Mouse (Mus musculus) T-helper 17 cell (primary cell): ENCODE data around the gene Styxl1.

Experiments
- in situ Hi-C, 2 experiments: fragments of 300-600 bp; cut with MboI, MseI; formaldehyde crosslinking; loops; 1 replicate in 1 of 2; 2 replicates in 1 of 2; pipeline ENCODE4 v1.15.1; 2025; ENCODE audit warnings: high pct_unique_total_duplicates in 2 of 2

The Styxl1 gene

DNA sequence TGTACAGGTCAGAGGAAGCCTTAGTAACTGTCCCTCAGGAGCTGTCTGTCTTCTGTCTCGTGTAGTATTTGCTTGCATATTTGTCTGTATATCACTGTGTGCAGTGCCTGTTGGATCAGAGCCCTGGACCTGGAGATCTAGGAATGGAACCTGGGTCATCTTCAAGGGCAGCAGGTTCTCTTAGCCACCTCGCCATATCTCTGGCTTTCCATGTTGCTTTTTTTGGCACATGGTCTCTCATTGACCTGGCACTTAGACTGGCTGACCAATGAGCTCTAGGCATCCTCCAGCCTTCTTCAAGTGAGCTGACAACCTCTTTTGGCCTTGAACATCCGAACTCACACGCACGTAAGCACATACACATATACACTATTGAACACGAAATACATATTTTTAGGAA is 76.0 kb downstream of the Styxl1 start:
- in situ Hi-C loops = no loop called here

DNA sequence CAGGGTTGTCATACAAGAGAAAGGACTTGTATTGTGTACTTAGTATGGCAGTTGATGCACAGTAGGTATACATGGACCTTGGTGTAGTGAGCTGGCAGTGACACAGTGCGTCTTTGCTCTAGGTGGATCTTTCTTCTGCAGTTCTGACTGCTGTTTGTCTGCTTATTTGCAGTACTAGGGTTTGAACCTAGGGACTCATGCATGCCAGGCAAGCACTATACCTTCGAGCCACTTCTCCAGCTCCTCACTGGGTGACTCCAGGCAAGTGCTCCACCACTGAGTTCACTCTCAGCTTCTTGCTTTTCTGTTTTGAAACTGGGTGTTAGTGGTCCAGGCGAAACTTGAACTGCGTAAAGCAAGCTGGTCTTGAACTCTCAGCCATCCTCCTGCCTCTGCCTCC is 76.6 kb downstream of the Styxl1 start:
- in situ Hi-C loops = no loop called here

DNA sequence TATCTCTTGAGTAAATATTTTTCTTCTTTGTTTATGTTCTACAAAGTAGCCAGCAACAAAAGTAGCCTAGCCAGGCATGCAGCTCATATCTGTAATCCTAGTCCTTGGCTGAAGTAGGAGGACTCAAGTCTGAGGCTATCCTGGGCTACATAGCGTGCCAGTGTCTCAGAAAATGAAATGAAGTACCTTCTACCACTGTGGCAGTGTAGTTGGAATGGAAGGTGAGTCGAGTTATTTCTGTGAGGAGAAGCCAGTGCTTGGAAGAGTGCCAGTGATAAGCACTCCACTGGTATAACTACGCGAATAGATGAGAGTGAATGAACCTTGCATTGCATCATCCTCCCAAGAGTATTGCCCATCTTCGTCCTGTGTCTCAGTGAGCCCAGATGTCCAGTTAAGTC is 80.5 kb downstream of the Styxl1 start:
- in situ Hi-C loops = no loop called here
